Mouse (Mus musculus) heart, postnatal 0 days (tissue): ENCODE data around the gene Ccdc62. TPM values are rescaled to one million over a fixed set of nuclear protein-coding genes. Genes with fewer than 3 reads are reported as not detected.

Source experiments
- ATAC-seq: fragments of 200-750 bp; cut with Nextera tagmentation; 2 replicates; pipeline ENCODE4 v1.8.0; 2017; ENCODE audit warnings: low read depth, moderate number of reproducible peaks, moderate library complexity; ENCODE audit not compliant: insufficient read depth
- DNase-seq: peaks from one replicate; pipeline ENCODE4 v3.0.0-alpha.2; 2016; ENCODE audit warnings: low spot score
- H3K27ac ChIP-seq: fragments of 300-500 bp; sonication (generic); 2 replicates; pipeline ENCODE4 v1.5.1; 2014; ENCODE audit warnings: low read depth, mild to moderate bottlenecking
- H3K27me3 ChIP-seq: fragments of 300-500 bp; sonication (generic); 2 replicates; pipeline ENCODE4 v1.6.1; 2014; ENCODE audit warnings: low read length, mixed read lengths; ENCODE audit not compliant: control insufficient read depth, insufficient read depth
- H3K36me3 ChIP-seq: fragments of 300-500 bp; sonication (generic); replicated peaks from 2 replicates; pipeline ENCODE4 v1.6.1; 2014; ENCODE audit warnings: low read length, mixed read lengths; ENCODE audit not compliant: control insufficient read depth, insufficient read depth
- H3K4me1 ChIP-seq: fragments of 300-500 bp; sonication (generic); 2 replicates; pipeline ENCODE4 v1.6.1; 2014; ENCODE audit warnings: antibody characterized with exemption; ENCODE audit not compliant: control insufficient read depth, insufficient read depth
- H3K4me2 ChIP-seq: fragments of 300-500 bp; sonication (generic); 2 replicates; pipeline ENCODE4 v1.6.1; 2014; ENCODE audit warnings: low read depth, mild to moderate bottlenecking, low read length, moderate library complexity
- H3K4me3 ChIP-seq: fragments of 300-500 bp; sonication (generic); 2 replicates; pipeline ENCODE4 v1.5.1; 2014; ENCODE audit warnings: low read depth, low read length
- H3K9ac ChIP-seq: fragments of 300-500 bp; sonication (generic); replicated peaks from 2 replicates; pipeline ENCODE4 v1.6.1; 2014; ENCODE audit warnings: low read depth, low read length, mixed read lengths
- H3K9me3 ChIP-seq: fragments of 300-500 bp; sonication (generic); replicated peaks from 2 replicates; pipeline ENCODE4 v1.6.1; 2016; ENCODE audit warnings: low read length; ENCODE audit not compliant: control insufficient read depth
- CTCF ChIP-seq: IDR thresholded peaks from 2 replicates; pipeline ENCODE4 v1.5.1; 2016; ENCODE audit warnings: antibody characterized with exemption, control low read depth, low read depth
- EP300 ChIP-seq: IDR thresholded peaks from 2 replicates; pipeline ENCODE4 v1.6.1; 2016; ENCODE audit warnings: antibody characterized with exemption, low read depth
- WGBS: fragments of 180-500 bp; shearing (Covaris S2); extraction: QIAGEN DNeasy Blood & Tissue Kit; methylation state at CpG from one replicate; pipeline ENCODE4 v1.1.7; 2014; 5-methylcytosine and 5-hydroxymethylcytosine counted together
- polyA plus RNA-seq: library from polyadenylated mRNA; unstranded; fragments of >200 nt; fragmentation: Nextera tagmentation; extraction: Ambion mirVana; gene quantifications from 2 replicates; pipeline ENCODE4 v1.2.1, GENCODE M21; 2015
- total RNA-seq: library from RNA; depleted of rRNA; stranded (reverse); fragments of >200 nt; gene quantifications from 2 replicates; pipeline ENCODE4 v1.2.3, GENCODE M21; 2014; ENCODE audit warnings: low replicate concordance

Gene Ccdc62
- total and polyA plus RNA-seq, 2 experiments from 2014 or later, result 5.8 to 11.5 TPM

GRCm38 (mm10) chr5:123960129-123960528 is 29.6 kb downstream of the Ccdc62 start:
- no peaks in the 10 kb centered on the region; the same call in 1 of the 2 replicates for H3K4me1 ChIP-seq
- H3K4me2 ChIP-seq, result no peak overlapping the region
- H3K9ac ChIP-seq, result no peak overlapping the region
- H3K36me3 ChIP-seq, result no peaks in the 10 kb centered on the region
- no peak overlapping the region for H3K4me3 ChIP-seq
- H3K9me3 ChIP-seq, result no peaks in the 10 kb centered on the region
- DNase-seq (no peak), ATAC-seq (no peak)
- H3K27me3 ChIP-seq, result no peaks in the 10 kb centered on the region
- TF ChIP-seq CTCF (no peak), EP300 (no peak)
- WGBS, result 80% methylated on average over 8 of the region's 8 CpGs
- H3K27ac ChIP-seq, result no peak overlapping the region

- TF ChIP-seq EP300 (no peak), CTCF (no peak)
- DNase-seq (no peak), ATAC-seq (no peak)
- H3K36me3 ChIP-seq, result no peaks in the 10 kb centered on the region
- H3K27me3 ChIP-seq, result no peaks in the 10 kb centered on the region
- 84% methylated on average over 12 of the region's 12 CpGs for WGBS
- H3K9ac ChIP-seq, result no peak overlapping the region
- H3K27ac ChIP-seq, result no peak overlapping the region
- H3K4me3 ChIP-seq, result no peak overlapping the region
- H3K9me3 ChIP-seq, result no peaks in the 10 kb centered on the region
- no peak overlapping the region for H3K4me2 ChIP-seq
- H3K4me1 ChIP-seq, result no peaks in the 10 kb centered on the region
These were observed 30.6 kb downstream of the Ccdc62 start for GRCm38 (mm10) chr5:123961046-123961445.

GRCm38 (mm10) chr5:123964208-123964607 is 33.7 kb downstream of the Ccdc62 start:
- Histone ChIP-seq H3K9ac (no peak overlapping the region), H3K4me3 (no peak overlapping the region), H3K4me1 (no peaks in the 10 kb centered on the region), H3K4me2 (no peak overlapping the region), H3K9me3 (no peaks in the 10 kb centered on the region), H3K36me3 (no peaks in the 10 kb centered on the region), H3K27ac (no peak overlapping the region), H3K27me3 (no peaks in the 10 kb centered on the region)
- TF ChIP-seq EP300 (no peak), CTCF (no peak)
- WGBS, result 82% methylated on average over 4 of the region's 4 CpGs
- no peak for DNase-seq
- no peak for ATAC-seq

- H3K27me3 ChIP-seq, result no peaks in the 10 kb centered on the region
- H3K27ac ChIP-seq, result no peak overlapping the region
- 94% methylated on average over 2 of the region's 2 CpGs for WGBS
- H3K4me2 ChIP-seq, result no peak overlapping the region
- H3K9ac ChIP-seq, result no peak overlapping the region
- H3K36me3 ChIP-seq, result no peaks in the 10 kb centered on the region
- no peaks in the 10 kb centered on the region for H3K4me1 ChIP-seq
- DNase-seq (no peak), ATAC-seq (no peak)
- TF ChIP-seq EP300, result no peak
- no peak for TF ChIP-seq CTCF
- no peak overlapping the region for H3K4me3 ChIP-seq
- no peaks in the 10 kb centered on the region for H3K9me3 ChIP-seq
These were observed 36.3 kb downstream of the Ccdc62 start for GRCm38 (mm10) chr5:123966759-123967158.

- Histone ChIP-seq H3K27me3 (no peaks in the 10 kb centered on the region), H3K9me3 (no peaks in the 10 kb centered on the region), H3K4me1 (no peaks in the 10 kb centered on the region), H3K36me3 (no peaks in the 10 kb centered on the region), H3K4me3 (no peak overlapping the region), H3K4me2 (no peak overlapping the region), H3K27ac (no peak overlapping the region), H3K9ac (no peak overlapping the region)
- DNase-seq (no peak), ATAC-seq (no peak)
- no peak for TF ChIP-seq CTCF
- no peak for TF ChIP-seq EP300
- WGBS, result 61% methylated on average over 5 of the region's 5 CpGs
These were observed 38.0 kb downstream of the Ccdc62 start for GRCm38 (mm10) chr5:123968468-123968867.

GRCm38 (mm10) chr5:123969216-123969615 is 38.7 kb downstream of the Ccdc62 start:
- Histone ChIP-seq H3K4me1 (0 out of 2 replicates have a peak, but pooled peaks cover 1% of the 10 kb centered on the region), H3K27me3 (no peaks in the 10 kb centered on the region), H3K4me2 (no peak overlapping the region), H3K9me3 (no peaks in the 10 kb centered on the region), H3K27ac (no peak overlapping the region), H3K36me3 (no peaks in the 10 kb centered on the region), H3K4me3 (no peak overlapping the region), H3K9ac (no peak overlapping the region)
- DNase-seq (no peak), ATAC-seq (no peak)
- TF ChIP-seq EP300 (no peak), CTCF (no peak)
- WGBS, result 72% methylated on average over 8 of the region's 8 CpGs
